Mouse (Mus musculus) lung, postnatal 0 days (tissue): ENCODE data around the gene Frmd6. TPM values are rescaled to one million over a fixed set of nuclear protein-coding genes. Genes with fewer than 3 reads are reported as not detected.

ENCODE experiments used
- ATAC-seq: fragments of 200-750 bp; cut with Nextera tagmentation; 2 replicates; pipeline ENCODE4 v1.8.0; 2017; ENCODE audit warnings: moderate library complexity
- DNase-seq: peaks from one replicate; pipeline ENCODE4 v3.0.0-alpha.2; 2016; ENCODE audit warnings: low spot score
- H3K27ac ChIP-seq: fragments of 300-500 bp; sonication (generic); 2 replicates; pipeline ENCODE4 v1.5.1; 2014; ENCODE audit warnings: antibody characterized with exemption, mild to moderate bottlenecking, low read length, mixed read lengths
- H3K27me3 ChIP-seq: fragments of 300-500 bp; sonication (generic); replicated peaks from 2 replicates; pipeline ENCODE4 v1.6.1; 2014; ENCODE audit warnings: low read length, mixed read lengths; ENCODE audit not compliant: insufficient read depth
- H3K36me3 ChIP-seq: fragments of 300-500 bp; sonication (generic); 2 replicates; pipeline ENCODE4 v1.6.1; 2014; ENCODE audit warnings: low read length, mixed read lengths; ENCODE audit not compliant: insufficient read depth
- H3K4me1 ChIP-seq: fragments of 300-500 bp; sonication (generic); 2 replicates; pipeline ENCODE4 v1.6.1; 2014; ENCODE audit warnings: antibody characterized with exemption, low read depth, low read length, mixed read lengths; ENCODE audit not compliant: insufficient read depth
- H3K4me2 ChIP-seq: fragments of 300-500 bp; sonication (generic); replicated peaks from 2 replicates; pipeline ENCODE4 v1.6.1; 2014; ENCODE audit warnings: low read depth, mild to moderate bottlenecking, low read length, moderate library complexity, mixed read lengths
- H3K4me3 ChIP-seq: fragments of 300-500 bp; sonication (generic); 2 replicates; pipeline ENCODE4 v1.5.1; 2014; ENCODE audit warnings: low read depth, low read length
- H3K9ac ChIP-seq: fragments of 300-500 bp; sonication (generic); replicated peaks from 2 replicates; pipeline ENCODE4 v1.6.1; 2014; ENCODE audit warnings: low read depth, mild to moderate bottlenecking
- H3K9me3 ChIP-seq: fragments of 300-500 bp; sonication (generic); 2 replicates; pipeline ENCODE4 v1.6.1; 2016; ENCODE audit warnings: low read length, mixed read lengths
- CTCF ChIP-seq: IDR thresholded peaks from 2 replicates; pipeline ENCODE4 v1.5.1; 2016; ENCODE audit warnings: antibody characterized with exemption, mild to moderate bottlenecking
- EP300 ChIP-seq: IDR thresholded peaks from 2 replicates; pipeline ENCODE4 v1.6.1; 2016; ENCODE audit warnings: antibody characterized with exemption, mild to moderate bottlenecking, control low read depth
- WGBS: fragments of 180-500 bp; shearing (Covaris S2); extraction: QIAGEN DNeasy Blood & Tissue Kit; methylation state at CpG from one replicate; pipeline ENCODE4 v1.1.7; 2014; 5-methylcytosine and 5-hydroxymethylcytosine counted together
- polyA plus RNA-seq: library from polyadenylated mRNA; unstranded; fragments of >200 nt; fragmentation: Nextera tagmentation; extraction: Ambion mirVana; gene quantifications from 2 replicates; pipeline ENCODE4 v1.2.1, GENCODE M21; 2015

Gene Frmd6
- polyA plus RNA-seq, 1 experiment from 2014 or later = 25.5 TPM

GRCm38 (mm10) chr12:70827187-70827900 lies 2.0 kb downstream of the Frmd6 start:
- no peaks in the 10 kb centered on the region for H3K9me3 ChIP-seq
- peak overlapping the region; percentile 96; the same call in 1 of the 2 replicates for H3K9ac ChIP-seq
- peak overlapping the region; percentile 94 for H3K4me3 ChIP-seq
- no peaks in the 10 kb centered on the region for H3K27me3 ChIP-seq
- WGBS = 14% methylated on average over 9 of the region's 9 CpGs
- H3K27ac ChIP-seq = peak overlapping the region; percentile 98
- TF ChIP-seq CTCF (no peak), EP300 (no peak)
- H3K4me2 ChIP-seq = peak overlapping the region; percentile 78
- DNase-seq = peak; percentile 50
- peaks cover 8% of the 10 kb centered on the region; the same call in 1 of the 2 replicates for H3K4me1 ChIP-seq
- no peaks in the 10 kb centered on the region for H3K36me3 ChIP-seq
- ATAC-seq = no peak

- no peaks in the 10 kb centered on the region for H3K36me3 ChIP-seq
- 65% methylated on average over 4 of the region's 4 CpGs for WGBS
- no peaks in the 10 kb centered on the region for H3K9me3 ChIP-seq
- no peak overlapping the region for H3K4me3 ChIP-seq
- TF ChIP-seq EP300 (no peak), CTCF (no peak)
- peak overlapping the region; percentile 78; the same call in 1 of the 2 replicates for H3K4me2 ChIP-seq
- H3K27me3 ChIP-seq = no peaks in the 10 kb centered on the region
- no peak overlapping the region for H3K9ac ChIP-seq
- no peak overlapping the region for H3K27ac ChIP-seq
- ATAC-seq (no peak), DNase-seq (no peak)
- peaks cover 8% of the 10 kb centered on the region; the same call in 1 of the 2 replicates for H3K4me1 ChIP-seq
These were observed 2.6 kb downstream of the Frmd6 start for GRCm38 (mm10) chr12:70827901-70828271.

GRCm38 (mm10) chr12:70830982-70831566 lies 5.8 kb downstream of the Frmd6 start:
- Histone ChIP-seq H3K27me3 (no peaks in the 10 kb centered on the region), H3K4me2 (no peak overlapping the region), H3K4me1 (peaks cover 15% of the 10 kb centered on the region; the same call in 1 of the 2 replicates), H3K27ac (no peak overlapping the region), H3K9ac (no peak overlapping the region), H3K36me3 (no peaks in the 10 kb centered on the region), H3K9me3 (no peaks in the 10 kb centered on the region), H3K4me3 (no peak overlapping the region)
- ATAC-seq (no peak), DNase-seq (no peak)
- WGBS = 60% methylated on average over 9 of the region's 9 CpGs
- TF ChIP-seq CTCF = no peak
- TF ChIP-seq EP300 = no peak

GRCm38 (mm10) chr12:70832216-70832998 lies 7.1 kb downstream of the Frmd6 start:
- WGBS = 39% methylated on average over 4 of the region's 4 CpGs

GRCm38 (mm10) chr12:70833050-70833449 lies 7.7 kb downstream of the Frmd6 start:
- no peaks in the 10 kb centered on the region for H3K9me3 ChIP-seq
- H3K36me3 ChIP-seq = no peaks in the 10 kb centered on the region
- no peak overlapping the region for H3K4me3 ChIP-seq
- H3K4me1 ChIP-seq = peaks cover 11% of the 10 kb centered on the region; the same call in 1 of the 2 replicates
- H3K27ac ChIP-seq = no peak overlapping the region
- H3K9ac ChIP-seq = no peak overlapping the region
- H3K27me3 ChIP-seq = no peaks in the 10 kb centered on the region
- TF ChIP-seq CTCF (no peak), EP300 (no peak)
- no peak overlapping the region for H3K4me2 ChIP-seq
- ATAC-seq = no peak
- DNase-seq = no peak
- 90% methylated on average over 3 of the region's 3 CpGs for WGBS

More at GRCm38 (mm10) chr12:70832216-70832998, 7.1 kb downstream of the Frmd6 start:
- TF ChIP-seq CTCF = no peak
- no peak for TF ChIP-seq EP300
- Histone ChIP-seq H3K9me3 (no peaks in the 10 kb centered on the region), H3K9ac (no peak overlapping the region), H3K4me3 (no peak overlapping the region), H3K27ac (no peak overlapping the region), H3K4me1 (peaks cover 11% of the 10 kb centered on the region; the same call in 1 of the 2 replicates), H3K36me3 (no peaks in the 10 kb centered on the region), H3K27me3 (no peaks in the 10 kb centered on the region), H3K4me2 (no peak overlapping the region)
- no peak for ATAC-seq
- no peak for DNase-seq

GRCm38 (mm10) chr12:70834043-70834442 lies 8.7 kb downstream of the Frmd6 start:
- WGBS = 58% methylated on average over 4 of the region's 4 CpGs

More at GRCm38 (mm10) chr12:70834043-70834442, 8.7 kb downstream of the Frmd6 start:
- H3K4me3 ChIP-seq = no peak overlapping the region
- no peak for TF ChIP-seq EP300
- TF ChIP-seq CTCF = no peak
- no peaks in the 10 kb centered on the region for H3K36me3 ChIP-seq
- 0 out of 2 replicates have a peak, but pooled peaks have one; percentile 33 for ATAC-seq
- H3K9ac ChIP-seq = no peak overlapping the region
- H3K4me1 ChIP-seq = peaks cover 11% of the 10 kb centered on the region; the same call in 1 of the 2 replicates
- H3K27ac ChIP-seq = no peak overlapping the region
- H3K9me3 ChIP-seq = no peaks in the 10 kb centered on the region
- no peak overlapping the region for H3K4me2 ChIP-seq
- no peaks in the 10 kb centered on the region for H3K27me3 ChIP-seq
- peak; percentile 51 for DNase-seq
